Mouse (Mus musculus) forebrain, embryonic 13.5 days (tissue): ENCODE measurements around the gene Mul1. TPM values are rescaled to one million over a fixed set of nuclear protein-coding genes. Genes with fewer than 3 reads are reported as not detected.

Source experiments
- ATAC-seq: fragments of 200-750 bp; cut with Nextera tagmentation; 2 replicates; pipeline ENCODE4 v1.8.0; 2017
- H3K27ac ChIP-seq: fragments of 300-500 bp; sonication (generic); 2 replicates; pipeline ENCODE4 v1.5.1; 2015; ENCODE audit warnings: inconsistent platforms, mild to moderate bottlenecking, moderate library complexity
- H3K27me3 ChIP-seq: fragments of 300-500 bp; sonication (generic); 2 replicates; pipeline ENCODE4 v1.6.1; 2015; ENCODE audit warnings: mild to moderate bottlenecking, inconsistent platforms
- H3K36me3 ChIP-seq: fragments of 300-500 bp; sonication (generic); 2 replicates; pipeline ENCODE4 v1.6.1; 2015; ENCODE audit warnings: mild to moderate bottlenecking, inconsistent platforms; ENCODE audit not compliant: poor library complexity, severe bottlenecking
- H3K4me1 ChIP-seq: fragments of 300-500 bp; sonication (generic); 2 replicates; pipeline ENCODE4 v1.6.1; 2015; ENCODE audit warnings: inconsistent platforms
- H3K4me2 ChIP-seq: fragments of 300-500 bp; sonication (generic); 2 replicates; pipeline ENCODE4 v1.6.1; 2015; ENCODE audit warnings: inconsistent platforms, mild to moderate bottlenecking, moderate library complexity
- H3K4me3 ChIP-seq: fragments of 300-500 bp; sonication (generic); 2 replicates; pipeline ENCODE4 v1.5.1; 2015; ENCODE audit warnings: mild to moderate bottlenecking, inconsistent platforms
- H3K9ac ChIP-seq: fragments of 300-500 bp; sonication (generic); 2 replicates; pipeline ENCODE4 v1.6.1; 2015; ENCODE audit warnings: mild to moderate bottlenecking, inconsistent platforms
- H3K9me3 ChIP-seq: fragments of 300-500 bp; sonication (generic); replicated peaks from 2 replicates; pipeline ENCODE4 v1.6.1; 2016; ENCODE audit warnings: inconsistent platforms
- WGBS: fragments of 180-500 bp; shearing (Covaris S2); methylation state at CpG from one replicate; pipeline ENCODE4 v1.1.7; 2015; 5-methylcytosine and 5-hydroxymethylcytosine counted together
- polyA plus RNA-seq: library from polyadenylated mRNA; unstranded; fragments of >200 nt; fragmentation: Nextera tagmentation; extraction: Ambion mirVana; gene quantifications from 2 replicates; pipeline ENCODE4 v1.2.1, GENCODE M21; 2015

Gene Mul1
- 18.6 and 19.2 TPM in 2 replicates for polyA plus RNA-seq

DNA sequence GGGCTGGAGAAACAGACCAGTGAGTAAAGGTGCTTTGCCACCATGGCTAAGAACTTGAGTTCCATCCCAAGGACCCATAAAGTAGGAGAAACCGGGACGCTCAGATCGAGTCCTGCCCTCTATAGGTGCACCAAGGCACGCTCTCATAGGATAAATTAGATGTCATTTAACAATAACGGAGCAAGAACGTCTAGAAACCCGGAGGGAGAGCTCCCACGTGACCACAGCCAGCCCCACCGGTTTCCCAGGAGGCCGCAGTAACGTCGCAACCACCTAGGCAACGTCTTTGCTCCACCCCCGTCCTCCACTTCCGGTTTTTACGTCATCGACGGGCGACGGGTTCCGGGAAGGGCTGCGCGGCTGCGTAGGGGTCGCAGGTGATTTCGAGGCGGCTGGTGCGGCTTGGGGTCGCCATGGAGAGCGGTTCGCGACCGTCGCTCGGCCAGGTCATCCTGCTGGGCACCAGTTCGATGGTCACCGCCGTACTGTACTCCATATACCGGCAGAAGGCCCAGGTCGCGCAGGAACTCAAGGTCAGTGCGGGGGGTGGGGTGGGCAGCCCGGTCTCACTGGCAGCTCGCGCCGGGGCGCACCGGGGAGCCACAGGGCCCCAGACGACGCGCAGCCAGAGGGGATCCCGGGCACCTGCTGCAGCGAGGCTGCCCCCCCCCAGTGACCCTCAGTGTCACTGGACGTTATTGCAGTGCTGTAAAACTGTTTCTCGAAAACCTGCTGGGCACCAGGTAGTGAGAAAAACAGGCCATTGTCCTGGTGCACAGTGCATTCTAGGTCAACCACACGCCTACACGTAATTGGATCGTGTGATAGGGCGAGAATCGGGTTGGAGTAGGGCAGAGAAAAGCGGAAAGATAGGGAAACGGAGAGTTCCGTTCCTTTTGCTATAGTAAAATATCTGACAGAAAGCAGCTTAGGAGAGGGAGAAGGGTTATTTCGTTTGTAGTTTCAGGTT, at the start of gene Mul1:
Gene Mul1, plus strand, starts transcription at position 325 of the 970 bp plus-strand sequence.
- H3K9ac ChIP-seq = peak within 1 kb of the TSS; percentile 85

DNA sequence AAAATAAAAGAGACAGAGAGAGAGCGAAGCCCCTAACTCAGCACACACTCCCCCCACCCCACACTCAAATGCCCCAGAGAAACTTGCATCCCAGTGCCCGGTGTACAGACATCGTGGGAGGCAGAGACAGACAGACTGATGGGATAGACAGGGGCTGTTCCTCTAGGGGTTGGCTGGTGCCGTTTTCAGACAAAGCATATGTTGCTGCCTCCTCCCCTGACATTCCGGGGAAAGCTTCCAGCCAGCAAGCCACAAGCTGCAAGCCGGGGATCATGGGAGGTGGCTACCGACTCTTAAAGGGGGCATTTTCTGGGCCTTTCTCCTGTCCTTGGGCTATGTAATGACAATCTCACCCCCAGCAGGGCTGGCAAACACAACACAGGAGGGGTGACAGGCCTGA, 40.8 kb upstream of the Mul1 start:
- 59% methylated on average over 7 of the region's 7 CpGs for WGBS
- no peak for ATAC-seq
- Histone ChIP-seq H3K4me1 (peaks cover 21% of the 10 kb centered on the region), H3K27me3 (peaks cover 77% of the 10 kb centered on the region), H3K27ac (no peak overlapping the region), H3K36me3 (no peaks in the 10 kb centered on the region), H3K4me2 (no peak overlapping the region), H3K9me3 (no peaks in the 10 kb centered on the region), H3K9ac (no peak overlapping the region), H3K4me3 (no peak overlapping the region)

More for the DNA sequence above, at the start of gene Mul1:
- peak within 1 kb of the TSS; percentile 98 for H3K4me3 ChIP-seq
- peaks cover 19% of the 10 kb centered on the region for H3K4me1 ChIP-seq
- 1% methylated on average over 64 of the region's 64 CpGs for WGBS
- H3K27ac ChIP-seq = peak within 1 kb of the TSS; percentile 78
- peak; percentile 95 for ATAC-seq
- H3K9me3 ChIP-seq = no peaks in the 10 kb centered on the region
- H3K36me3 ChIP-seq = peaks cover 36% of the 10 kb centered on the region
- 0 out of 2 replicates have a peak, but pooled peaks cover 6% of the 10 kb centered on the region for H3K27me3 ChIP-seq
- peak within 1 kb of the TSS; percentile 96 for H3K4me2 ChIP-seq

DNA sequence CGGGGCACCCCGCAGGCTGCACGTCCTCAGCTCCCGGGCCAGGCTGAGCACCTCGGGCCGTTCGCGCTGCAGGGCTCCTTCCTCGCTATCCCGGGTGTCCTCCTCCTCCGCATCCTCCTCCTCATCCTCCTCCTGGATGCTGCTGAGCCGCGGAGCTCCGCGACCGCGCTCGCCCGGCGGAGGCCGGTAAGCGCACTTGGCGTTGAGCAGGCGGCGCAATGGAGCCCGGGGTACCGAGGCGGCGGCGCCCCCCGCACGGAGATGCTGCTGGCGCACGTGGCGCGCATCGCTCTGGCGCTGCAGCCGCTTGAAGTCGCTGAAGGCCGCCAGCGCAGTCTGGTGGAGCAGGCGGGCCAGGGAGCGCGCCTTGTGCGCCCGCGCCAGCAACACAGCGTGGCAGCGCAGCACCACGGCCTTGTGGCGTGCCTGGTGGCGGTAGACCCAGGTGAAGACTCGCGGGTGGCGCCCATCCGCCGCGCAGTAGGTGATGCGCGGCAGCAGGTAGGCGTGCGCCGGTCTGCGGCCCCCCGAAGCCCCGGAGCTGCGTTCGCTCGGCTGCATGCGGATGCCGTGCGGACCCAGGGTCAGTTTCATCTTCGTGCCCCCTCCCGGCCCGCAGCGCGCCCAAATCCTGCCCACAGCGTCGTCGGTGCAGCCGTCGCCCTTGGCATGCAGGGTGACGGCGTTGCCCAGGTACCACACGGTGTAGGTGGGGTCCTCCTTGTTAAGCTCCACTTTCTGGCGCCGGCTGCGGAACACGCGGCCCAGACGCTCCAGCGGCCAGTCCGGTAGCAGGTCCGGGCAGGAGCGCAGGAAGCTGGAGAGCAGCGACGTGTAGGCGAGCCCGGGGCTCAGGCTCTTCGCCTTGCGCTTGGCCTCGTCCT, 39.1 kb upstream of the Mul1 start:
- ATAC-seq = peak; percentile 61; the same call in 1 of the 2 replicates
- WGBS = under 1% methylated on average over 91 of the region's 103 CpGs
- peaks cover 21% of the 10 kb centered on the region for H3K4me1 ChIP-seq
- H3K9me3 ChIP-seq = no peaks in the 10 kb centered on the region
- H3K4me3 ChIP-seq = peak overlapping the region; percentile 37
- peak overlapping the region; percentile 48 for H3K9ac ChIP-seq
- H3K4me2 ChIP-seq = peak overlapping the region; percentile 65
- H3K27ac ChIP-seq = no peak overlapping the region
- no peaks in the 10 kb centered on the region for H3K36me3 ChIP-seq
- H3K27me3 ChIP-seq = peaks cover 83% of the 10 kb centered on the region

DNA sequence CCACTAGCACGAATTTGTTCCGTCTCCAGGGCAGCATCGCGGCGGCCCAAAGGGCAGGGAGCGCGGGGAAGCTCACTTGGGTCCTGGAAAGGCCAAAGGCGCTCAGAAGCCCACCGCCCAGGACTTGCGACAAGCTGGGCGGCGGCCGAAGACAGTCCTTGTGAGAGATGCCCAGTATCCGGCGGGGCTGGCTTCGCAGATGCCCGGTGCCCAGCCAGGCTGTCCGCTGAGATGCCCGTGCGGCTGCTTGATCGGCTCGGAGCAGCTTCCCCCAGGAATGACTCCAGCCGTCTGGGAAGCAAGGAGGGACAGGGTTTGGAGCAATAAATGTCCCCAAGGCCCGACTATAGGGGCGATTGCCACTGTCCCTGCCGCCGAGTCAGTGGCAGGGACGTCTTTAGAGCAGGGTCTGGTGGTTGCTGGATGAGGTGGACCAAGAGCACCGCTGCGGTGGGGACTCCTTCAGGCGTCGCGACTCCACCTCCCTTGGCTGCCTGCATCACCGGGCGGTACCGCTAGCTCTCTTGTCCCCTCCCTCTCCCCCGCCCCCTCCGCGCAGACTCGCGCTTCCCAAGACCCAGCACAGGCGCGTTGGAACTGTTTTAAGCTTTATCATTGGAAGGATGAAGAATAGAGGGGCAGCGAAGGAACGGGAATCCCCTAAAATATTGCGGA, 38.4 kb upstream of the Mul1 start, which contains the start of gene Fam43b:
Gene Fam43b, minus strand, starts transcription at position 558 of the 675 bp plus-strand sequence.
- Histone ChIP-seq H3K9ac (peak within 1 kb of the TSS; percentile 48), H3K4me1 (peaks cover 21% of the 10 kb centered on the region), H3K27ac (no peak within 1 kb of the TSS), H3K27me3 (peaks cover 79% of the 10 kb centered on the region), H3K9me3 (no peaks in the 10 kb centered on the region), H3K4me2 (peak within 1 kb of the TSS; percentile 65), H3K4me3 (peak within 1 kb of the TSS; percentile 37), H3K36me3 (no peaks in the 10 kb centered on the region)
- 1% methylated on average over 46 of the region's 46 CpGs for WGBS
- peak; percentile 43; the same call in 1 of the 2 replicates for ATAC-seq

DNA sequence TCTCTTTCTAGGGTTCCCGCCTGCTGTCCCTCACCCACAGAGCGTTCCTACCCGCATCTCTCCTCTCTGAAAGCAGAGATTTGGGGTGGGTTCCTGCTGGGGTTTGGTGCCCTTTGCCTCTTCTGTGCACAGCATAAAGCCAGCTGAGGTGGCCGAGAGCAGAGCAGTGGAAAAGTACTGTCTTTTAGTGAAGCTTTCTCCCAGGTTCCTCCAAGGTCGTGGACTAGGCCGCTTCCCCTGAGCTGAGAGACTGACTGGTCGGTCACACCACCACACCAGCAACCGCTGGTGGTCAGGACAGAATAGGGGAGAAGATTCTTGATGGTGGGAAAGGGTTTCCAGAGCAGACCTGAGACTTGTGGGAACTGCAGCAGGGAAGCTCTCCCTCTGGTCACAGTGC, 37.8 kb upstream of the Mul1 start:
- 3% methylated on average over 8 of the region's 8 CpGs for WGBS
- no peak overlapping the region for H3K9ac ChIP-seq

DNA sequence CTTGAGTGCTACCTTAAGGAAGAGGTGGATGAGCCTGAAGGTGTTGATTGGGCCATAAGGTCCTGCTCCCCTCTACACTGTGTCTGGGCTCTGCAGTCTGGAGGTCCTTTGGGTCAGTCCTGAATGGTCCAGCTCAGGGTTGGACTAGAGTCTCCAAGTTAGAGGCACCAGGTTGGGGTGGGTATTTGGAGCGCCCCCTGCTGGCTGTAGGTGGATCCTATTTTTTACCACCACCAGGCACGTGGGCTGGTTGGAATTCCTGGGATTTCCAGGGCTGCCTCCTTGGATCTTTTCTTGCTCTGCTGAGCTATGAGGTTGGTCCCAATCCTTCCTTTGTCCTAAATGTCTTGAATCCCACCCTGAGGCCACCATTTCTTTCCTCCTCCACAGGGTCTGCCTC, 29.7 kb upstream of the Mul1 start:
- H3K9ac ChIP-seq = no peak overlapping the region
- no peak overlapping the region for H3K4me2 ChIP-seq
- H3K4me3 ChIP-seq = no peak overlapping the region
- ATAC-seq = no peak
- no peaks in the 10 kb centered on the region for H3K4me1 ChIP-seq
- H3K36me3 ChIP-seq = no peaks in the 10 kb centered on the region
- H3K27me3 ChIP-seq = peaks cover 22% of the 10 kb centered on the region
- WGBS = 7% methylated on average over 2 of the region's 2 CpGs
- H3K9me3 ChIP-seq = no peaks in the 10 kb centered on the region
- H3K27ac ChIP-seq = no peak overlapping the region

More for the DNA sequence above, 37.8 kb upstream of the Mul1 start:
- H3K9me3 ChIP-seq = no peaks in the 10 kb centered on the region
- H3K27me3 ChIP-seq = peaks cover 82% of the 10 kb centered on the region
- H3K36me3 ChIP-seq = no peaks in the 10 kb centered on the region
- ATAC-seq = no peak; the same call in 1 of the 2 replicates
- H3K4me1 ChIP-seq = peaks cover 21% of the 10 kb centered on the region
- peak overlapping the region; percentile 65 for H3K4me2 ChIP-seq
- peak overlapping the region; percentile 37 for H3K4me3 ChIP-seq
- no peak overlapping the region for H3K27ac ChIP-seq

DNA sequence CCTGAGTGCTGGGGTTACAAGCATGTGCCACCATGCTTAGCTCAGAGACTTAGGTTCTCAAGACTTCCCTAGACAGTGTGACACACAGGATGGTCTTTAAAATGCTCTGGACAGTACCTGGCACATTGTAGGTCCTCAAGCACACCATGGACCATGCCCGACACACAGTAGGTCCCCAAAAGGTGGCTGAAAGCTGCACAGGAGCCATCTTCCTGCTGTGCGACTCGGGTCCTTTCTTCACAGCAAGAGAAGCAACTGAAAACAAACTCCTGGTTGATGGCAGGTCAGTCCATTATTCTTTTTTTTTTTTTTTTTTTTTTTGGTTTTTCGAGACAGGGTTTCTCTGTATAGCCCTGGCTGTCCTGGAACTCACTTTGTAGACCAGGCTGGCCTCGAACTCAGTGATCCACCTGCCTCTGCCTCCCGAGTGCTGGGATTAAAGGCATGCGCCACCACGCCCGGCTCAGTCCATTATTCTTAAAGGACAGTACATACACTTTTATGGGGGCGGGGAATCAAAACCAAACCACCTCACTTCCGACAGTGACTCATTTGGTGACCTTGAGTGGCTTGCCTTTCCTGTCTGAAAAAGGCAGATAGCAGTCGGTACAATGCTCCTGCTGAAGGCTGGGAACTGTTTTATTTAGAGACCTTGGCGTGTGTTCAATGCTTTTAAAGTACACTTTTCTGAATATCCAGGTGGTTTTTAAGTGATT, 26.8 kb upstream of the Mul1 start:
- WGBS = 86% methylated on average over 12 of the region's 13 CpGs
- Histone ChIP-seq H3K4me1 (no peaks in the 10 kb centered on the region), H3K9ac (no peak overlapping the region), H3K4me2 (no peak overlapping the region), H3K27ac (no peak overlapping the region), H3K36me3 (no peaks in the 10 kb centered on the region), H3K9me3 (no peaks in the 10 kb centered on the region), H3K4me3 (no peak overlapping the region), H3K27me3 (peaks cover 35% of the 10 kb centered on the region; the same call in 1 of the 2 replicates)
- no peak for ATAC-seq

DNA sequence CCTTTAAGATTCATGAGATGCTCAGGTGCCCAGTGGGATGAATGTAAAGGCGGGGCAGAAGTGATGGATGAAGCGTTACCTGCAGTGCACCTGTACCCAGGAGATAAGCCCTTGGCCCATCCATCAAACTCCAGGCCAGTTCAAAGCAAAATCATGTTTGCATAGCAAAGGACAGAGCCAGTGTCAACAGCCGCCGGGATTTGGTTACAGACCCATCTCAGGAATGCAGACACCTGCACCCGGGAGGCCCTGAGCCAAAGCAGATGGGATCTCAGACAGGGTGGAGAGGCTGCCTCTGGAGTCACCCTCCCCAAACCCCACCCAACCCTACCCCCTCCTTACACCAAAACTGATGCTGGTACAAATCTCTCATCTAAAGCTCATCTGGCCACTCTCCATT, 23.5 kb upstream of the Mul1 start:
- Histone ChIP-seq H3K9ac (no peak overlapping the region), H3K27me3 (peaks cover 52% of the 10 kb centered on the region), H3K9me3 (no peaks in the 10 kb centered on the region), H3K36me3 (no peaks in the 10 kb centered on the region), H3K4me1 (no peaks in the 10 kb centered on the region), H3K27ac (no peak overlapping the region), H3K4me3 (no peak overlapping the region), H3K4me2 (no peak overlapping the region)
- 30% methylated on average over 5 of the region's 5 CpGs for WGBS
- no peak for ATAC-seq

DNA sequence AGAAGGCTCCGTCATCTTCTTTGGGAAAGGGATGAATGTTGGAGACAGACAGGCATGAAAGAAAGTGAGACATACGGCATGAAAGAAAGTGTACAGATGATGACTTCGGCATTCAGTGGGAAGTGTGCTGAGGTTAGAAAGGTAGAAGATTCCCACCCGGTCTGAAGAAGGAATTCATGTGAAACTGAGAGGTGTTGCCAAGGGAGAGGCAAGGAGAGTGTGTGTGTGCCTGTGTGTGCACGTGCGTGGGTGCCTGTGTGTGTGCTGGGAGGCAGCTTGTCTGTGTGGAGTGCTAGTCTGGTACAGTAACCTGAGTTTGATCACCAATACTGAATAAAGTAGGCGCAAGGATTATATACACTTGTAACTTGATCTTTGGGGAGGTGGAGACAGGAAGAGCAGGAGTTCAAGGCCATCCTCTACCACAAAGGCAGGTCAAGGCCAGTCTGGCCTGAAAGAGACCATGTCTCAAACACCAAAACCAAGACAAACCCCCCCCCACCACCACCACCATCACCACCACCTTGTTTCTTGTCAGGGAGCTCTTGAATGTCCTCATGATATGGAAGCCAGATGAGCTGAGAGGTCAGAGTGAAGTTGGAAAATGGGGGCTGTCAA, 22.9 kb upstream of the Mul1 start:
- Histone ChIP-seq H3K27me3 (peaks cover 55% of the 10 kb centered on the region), H3K4me3 (no peak overlapping the region), H3K36me3 (no peaks in the 10 kb centered on the region), H3K9ac (no peak overlapping the region), H3K4me2 (no peak overlapping the region), H3K27ac (no peak overlapping the region), H3K9me3 (no peaks in the 10 kb centered on the region), H3K4me1 (no peaks in the 10 kb centered on the region)
- ATAC-seq = no peak
- 60% methylated on average over 7 of the region's 7 CpGs for WGBS

DNA sequence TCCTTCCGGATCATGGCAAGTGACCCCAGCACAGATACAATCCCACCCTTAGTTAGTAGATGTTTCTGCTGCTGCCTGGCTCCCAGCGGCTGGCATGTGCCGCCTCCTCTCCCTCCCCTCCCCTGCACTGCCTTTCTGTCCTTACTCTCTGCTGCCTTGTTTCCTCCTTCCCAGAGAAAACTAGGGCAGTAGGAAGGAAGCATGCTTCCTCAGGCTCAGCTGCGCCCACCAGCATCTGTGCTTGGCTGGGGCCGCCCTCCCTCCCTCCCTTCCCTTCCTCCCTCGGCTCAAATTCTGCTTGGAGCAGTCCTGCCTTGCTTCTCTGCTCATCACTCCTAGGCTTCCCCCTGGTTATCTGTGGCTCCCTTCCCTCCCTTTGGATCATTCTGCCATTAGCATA, 19.7 kb upstream of the Mul1 start:
- Histone ChIP-seq H3K4me1 (peaks cover 8% of the 10 kb centered on the region; the same call in 1 of the 2 replicates), H3K36me3 (no peaks in the 10 kb centered on the region), H3K9me3 (no peaks in the 10 kb centered on the region), H3K27me3 (peaks cover 45% of the 10 kb centered on the region), H3K4me2 (no peak overlapping the region), H3K9ac (no peak overlapping the region; the same call in 1 of the 2 replicates), H3K27ac (no peak overlapping the region), H3K4me3 (no peak overlapping the region)
- 33% methylated on average over 6 of the region's 6 CpGs for WGBS
- ATAC-seq = no peak
